Mouse (Mus musculus): ENCODE data around the gene Pdf.
A peak's percentile ranks its signal among the peaks of the same experiment; 100 is the strongest.

Gene Pdf

DNA sequence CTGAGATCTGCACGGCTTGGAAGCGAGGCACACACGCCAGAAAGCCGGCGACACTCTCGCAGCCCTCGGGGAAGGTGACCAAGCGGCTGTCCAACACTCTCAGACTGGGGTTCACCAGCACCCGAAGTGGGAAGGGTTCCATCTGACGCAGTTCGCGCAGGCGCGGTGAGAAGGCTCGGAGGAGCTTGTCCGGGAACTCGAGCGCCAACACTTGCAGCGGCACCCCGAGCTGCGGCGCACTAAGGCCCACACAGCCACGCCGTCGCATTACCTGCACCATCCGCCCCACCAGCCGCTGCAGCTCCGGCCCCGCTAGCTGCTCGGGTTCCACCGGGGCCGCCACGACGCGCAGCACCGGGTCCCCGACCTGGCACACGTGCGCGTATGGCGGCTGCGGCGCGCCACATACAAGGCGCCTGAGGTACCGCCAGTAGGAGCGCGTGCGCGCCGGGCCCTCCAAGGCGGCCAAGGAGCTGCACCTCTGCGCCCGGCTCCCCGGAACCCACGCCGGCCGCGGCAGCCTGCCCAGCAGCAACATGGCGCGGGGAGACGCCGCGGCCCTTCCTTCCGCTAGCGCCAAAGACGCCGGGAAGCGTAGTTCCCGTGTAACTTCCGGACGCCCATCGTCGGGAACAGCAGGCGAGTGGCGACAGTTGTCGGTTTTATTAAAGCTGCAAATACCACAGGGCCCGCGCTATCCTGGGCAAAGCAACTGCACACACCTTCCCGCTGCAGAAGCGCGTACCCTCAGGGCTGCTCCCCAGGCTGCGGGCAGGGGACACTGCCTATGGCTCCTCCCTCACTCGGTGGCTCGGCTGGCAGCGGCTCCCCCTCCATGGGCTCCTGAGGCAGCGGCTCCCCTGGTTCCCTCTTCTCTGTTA is at the start of gene Pdf:
Pdf (minus strand) TSS at position 554 of the 881 bp plus-strand sequence.
- peak; percentile 79 to 80 for DNase-seq (ENCODE audit: low spot score in 2 of 2)

GRCm38 (mm10) chr8:107096366-107097036 is 48.1 kb upstream of the Pdf start, which contains the start of gene Terf2:
Gene Terf2 (minus strand): TSS chr8:107096547.
- peak; percentile 90 to 94 for DNase-seq (ENCODE audit: low spot score in 2 of 2)

GRCm38 (mm10) chr8:107095717-107096365 is 47.4 kb upstream of the Pdf start:
- DNase-seq (ENCODE audit: low spot score in 2 of 2): peak in 1 of 2 experiments; percentile 63

DNA sequence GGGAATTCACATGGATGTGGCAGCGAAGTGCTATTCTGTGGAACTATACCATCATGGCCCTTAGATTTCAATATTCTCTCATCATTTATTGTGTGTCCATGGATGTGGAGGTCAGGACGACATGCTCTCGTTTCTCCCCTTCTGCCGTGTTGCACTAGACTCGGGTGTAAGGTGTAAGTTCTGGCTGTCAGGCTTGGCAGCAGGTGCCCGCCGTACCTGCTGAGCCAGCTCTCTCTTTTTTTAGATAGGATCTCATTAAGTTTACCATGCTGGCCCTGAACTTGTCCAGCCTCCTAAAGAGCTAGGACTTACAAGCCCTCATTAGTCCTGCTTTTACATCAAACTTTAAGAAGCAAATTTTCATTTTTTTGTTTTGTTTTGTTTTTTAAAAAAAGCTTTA is 42.1 kb upstream of the Pdf start:
- DNase-seq (ENCODE audit: low spot score in 2 of 2): no peak

DNA sequence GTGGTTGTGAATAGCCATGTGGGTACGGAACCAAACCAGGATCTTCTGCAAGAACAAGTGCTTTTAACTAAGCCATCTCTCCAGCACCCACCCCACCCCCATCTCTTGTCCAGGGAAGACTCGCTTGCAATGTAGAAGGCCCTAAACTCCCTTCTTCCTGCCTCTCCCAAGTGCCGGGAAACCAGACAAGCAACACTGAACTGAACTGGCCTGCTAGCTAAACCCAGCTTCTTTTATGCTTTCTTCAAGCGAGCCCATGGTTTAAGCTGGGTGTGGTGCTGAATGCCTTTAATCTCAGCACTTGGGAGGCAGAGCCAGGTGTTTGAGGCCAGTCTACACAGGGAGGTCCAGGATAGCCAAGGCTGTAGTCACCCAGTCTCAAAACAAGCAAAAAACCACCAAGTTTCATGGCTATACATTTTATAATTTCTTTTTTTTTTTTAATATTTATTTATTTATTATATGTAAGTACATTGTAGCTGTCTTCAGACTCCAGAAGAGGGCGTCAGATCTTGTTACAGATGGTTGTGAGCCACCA is 40.2 kb upstream of the Pdf start:
- no peak for DNase-seq (ENCODE audit: low spot score in 2 of 2)

GRCm38 (mm10) chr8:107086018-107086417 is 37.6 kb upstream of the Pdf start:
- DNase-seq (ENCODE audit: low spot score in 2 of 2): no peak

DNA sequence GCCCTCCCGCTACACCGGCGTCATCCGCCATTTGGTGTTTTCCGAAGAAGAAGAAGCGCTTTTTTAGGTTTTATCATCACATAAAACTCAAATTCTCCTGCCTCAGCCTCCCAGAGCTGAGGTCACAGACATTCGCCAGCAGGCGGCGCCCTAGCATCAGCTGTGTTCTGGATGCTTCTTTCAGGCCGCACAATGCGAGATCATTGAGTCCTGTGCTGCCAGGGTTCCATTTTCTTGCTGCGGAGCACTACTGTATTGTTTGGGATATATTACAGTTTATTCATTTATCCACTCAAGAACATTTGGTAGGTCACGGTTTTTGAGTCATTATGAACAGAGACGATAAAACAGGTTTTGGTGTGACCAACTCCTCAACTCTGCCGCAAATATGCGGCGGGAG is 36.9 kb upstream of the Pdf start:
- DNase-seq (ENCODE audit: low spot score in 2 of 2): no peak

GRCm38 (mm10) chr8:107076239-107076888 is 27.9 kb upstream of the Pdf start:
- DNase-seq (ENCODE audit: low spot score in 2 of 2): no peak

DNA sequence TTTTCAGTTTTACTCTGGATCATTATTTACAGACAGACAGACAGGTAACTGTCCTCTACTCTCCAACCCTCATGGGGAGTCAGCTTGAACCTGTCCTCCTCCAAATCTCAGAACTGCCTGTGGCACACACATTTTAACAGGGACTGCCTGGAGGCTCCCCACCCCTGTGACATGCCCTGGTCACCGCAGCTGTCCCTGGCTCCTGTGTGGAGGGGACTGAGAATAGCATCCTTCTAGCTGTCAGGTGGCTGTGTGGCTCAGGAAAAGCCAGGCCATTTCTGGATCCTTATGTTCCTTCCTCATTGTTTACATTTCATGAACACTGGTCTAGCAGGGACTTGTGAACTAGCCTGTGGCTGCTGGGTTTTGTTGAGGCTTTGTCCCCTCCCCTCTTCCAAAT is 25.7 kb upstream of the Pdf start:
- no peak for DNase-seq (ENCODE audit: low spot score in 2 of 2)

- no peak for DNase-seq (ENCODE audit: low spot score in 2 of 2)
Observed at GRCm38 (mm10) chr8:107073706-107074105, 25.3 kb upstream of the Pdf start.

- no peak for DNase-seq (ENCODE audit: low spot score in 2 of 2)
Observed at GRCm38 (mm10) chr8:107065511-107066496, 17.4 kb upstream of the Pdf start, which contains the start of gene Tmed6. Gene Tmed6 (minus strand): TSS chr8:107065644.

DNA sequence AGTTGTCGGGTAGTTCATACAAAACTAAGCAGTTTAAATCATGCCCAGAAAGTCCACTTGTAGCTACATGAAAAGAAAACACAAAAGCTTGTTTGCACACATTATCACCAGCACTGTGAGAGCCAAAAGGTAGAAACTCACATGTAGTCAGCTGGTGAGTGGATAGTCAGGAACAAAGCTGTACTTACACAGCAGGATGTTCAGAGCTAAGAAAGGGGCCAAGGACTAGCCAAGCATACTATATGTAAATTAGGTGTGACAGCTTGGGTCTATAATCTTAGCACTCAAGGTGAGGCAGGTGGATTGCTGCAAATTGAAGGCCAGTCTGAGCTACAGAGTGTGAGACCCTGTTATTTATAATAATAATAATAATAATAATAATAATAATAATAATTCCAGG is 14.2 kb upstream of the Pdf start:
- DNase-seq (ENCODE audit: low spot score in 2 of 2): no peak

GRCm38 (mm10) chr8:107056973-107057369 is 8.6 kb upstream of the Pdf start:
- DNase-seq (ENCODE audit: low spot score in 2 of 2): no peak

- DNase-seq (ENCODE audit: low spot score in 2 of 2): peak; percentile 93
Observed at GRCm38 (mm10) chr8:107056076-107056972, 7.9 kb upstream of the Pdf start, which contains the start of the genes Cog8 and Nip7. Gene Cog8 (minus strand): TSS chr8:107056689. Gene Nip7 (plus strand): TSS chr8:107056877.

- DNase-seq (ENCODE audit: low spot score in 2 of 2): no peak
Observed at GRCm38 (mm10) chr8:107052046-107052445, 3.6 kb upstream of the Pdf start.

DNA sequence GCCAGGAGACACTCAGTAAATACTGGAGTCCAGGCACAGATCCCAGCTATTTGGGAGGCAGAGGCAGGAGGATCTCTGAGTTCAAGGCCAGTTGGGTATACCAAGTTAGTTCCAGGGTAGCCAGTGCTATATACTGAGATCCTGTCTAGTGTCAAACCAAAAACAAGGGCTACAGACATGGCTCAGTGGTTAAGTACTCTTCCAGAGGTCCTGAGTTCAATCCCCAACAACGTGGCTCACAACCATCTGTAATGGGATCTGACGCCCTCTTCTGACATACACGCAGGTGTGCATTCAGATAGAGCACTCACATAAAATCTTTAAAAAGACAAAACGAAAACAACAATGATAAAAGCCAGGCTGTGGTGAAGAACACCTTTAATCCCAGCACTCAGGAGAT is 1.1 kb upstream of the Pdf start:
- no peak for DNase-seq (ENCODE audit: low spot score in 2 of 2)

GRCm38 (mm10) chr8:107046976-107047375 is 1.4 kb downstream of the Pdf start:
- no peak for DNase-seq (ENCODE audit: low spot score in 2 of 2)

GRCm38 (mm10) chr8:107045478-107045877 is 2.9 kb downstream of the Pdf start:
- no peak for DNase-seq (ENCODE audit: low spot score in 2 of 2)

- no peak for DNase-seq (ENCODE audit: low spot score in 2 of 2)
Observed at GRCm38 (mm10) chr8:107040632-107041031, 7.8 kb downstream of the Pdf start.

Measured in urinary bladder, postnatal 4 days (tissue).